Mouse (Mus musculus) lung, embryonic 14.5 days (tissue): Measurements from ENCODE around the gene Celsr1. TPM values are rescaled to one million over a fixed set of nuclear protein-coding genes. Genes with fewer than 3 reads are reported as not detected.
A peak's percentile ranks its signal among the peaks of the same experiment; 100 is the strongest.

ENCODE experiments used
- ATAC-seq: fragments of 200-750 bp; cut with Nextera tagmentation; 2 replicates; pipeline ENCODE4 v1.8.0; 2017; ENCODE audit warnings: mild to moderate bottlenecking, moderate TSS enrichment, moderate library complexity; ENCODE audit not compliant: insufficient read depth
- DNase-seq: peaks from one replicate; pipeline ENCODE4 v3.0.0-alpha.2; 2015
- H3K27ac ChIP-seq: fragments of 300-500 bp; sonication (generic); 2 replicates; pipeline ENCODE4 v1.5.1; 2014; ENCODE audit warnings: low read depth, mild to moderate bottlenecking, moderate library complexity
- H3K27me3 ChIP-seq: fragments of 300-500 bp; sonication (generic); 2 replicates; pipeline ENCODE4 v1.6.1; 2014; ENCODE audit warnings: low read length, control low read depth; ENCODE audit not compliant: insufficient read depth
- H3K36me3 ChIP-seq: fragments of 300-500 bp; sonication (generic); 2 replicates; pipeline ENCODE4 v1.6.1; 2014; ENCODE audit warnings: control low read depth; ENCODE audit not compliant: insufficient read depth
- H3K4me1 ChIP-seq: fragments of 300-500 bp; sonication (generic); 2 replicates; pipeline ENCODE4 v1.6.1; 2014; ENCODE audit warnings: antibody characterized with exemption, control low read depth; ENCODE audit not compliant: insufficient read depth
- H3K4me2 ChIP-seq: fragments of 300-500 bp; sonication (generic); 2 replicates; pipeline ENCODE4 v1.6.1; 2014; ENCODE audit warnings: mild to moderate bottlenecking
- H3K4me3 ChIP-seq: fragments of 300-500 bp; sonication (generic); 2 replicates; pipeline ENCODE4 v1.5.1; 2014; ENCODE audit warnings: low read depth, low read length
- H3K9ac ChIP-seq: fragments of 300-500 bp; sonication (generic); 2 replicates; pipeline ENCODE4 v1.6.1; 2014
- H3K9me3 ChIP-seq: fragments of 300-500 bp; sonication (generic); 2 replicates; pipeline ENCODE4 v1.6.1; 2016; ENCODE audit warnings: low read depth, low read length, control low read depth
- CTCF ChIP-seq: IDR thresholded peaks from 2 replicates; pipeline ENCODE4 v1.5.1; 2016; ENCODE audit warnings: antibody characterized with exemption, low read depth
- WGBS: fragments of 180-500 bp; shearing (Covaris S2); extraction: QIAGEN DNeasy Blood & Tissue Kit; methylation state at CpG from one replicate; pipeline ENCODE4 v1.1.7; 2014; 5-methylcytosine and 5-hydroxymethylcytosine counted together
- polyA plus RNA-seq: library from polyadenylated mRNA; unstranded; fragments of >200 nt; fragmentation: Nextera tagmentation; extraction: Ambion mirVana; gene quantifications from 2 replicates; pipeline ENCODE4 v1.2.1, GENCODE M21; 2014

Gene Celsr1
- polyA plus RNA-seq, 1 experiment from 2014 or later = 9.9 TPM

GRCm38 (mm10) chr15:85899396-85899795, 134.2 kb downstream of the Celsr1 start:
- Histone ChIP-seq H3K27me3 (no peaks in the 10 kb centered on the region), H3K4me1 (no peaks in the 10 kb centered on the region), H3K36me3 (peaks cover 70% of the 10 kb centered on the region), H3K4me3 (no peak overlapping the region), H3K27ac (no peak overlapping the region), H3K4me2 (no peak overlapping the region), H3K9ac (no peak overlapping the region), H3K9me3 (no peaks in the 10 kb centered on the region)
- ATAC-seq (no peak), DNase-seq (no peak)
- no peak for TF ChIP-seq CTCF
- WGBS = 73% methylated on average over 6 of the region's 6 CpGs

GRCm38 (mm10) chr15:85897113-85897512, 136.5 kb downstream of the Celsr1 start:
- Histone ChIP-seq H3K27me3 (no peaks in the 10 kb centered on the region), H3K4me2 (no peak overlapping the region), H3K4me1 (no peaks in the 10 kb centered on the region), H3K4me3 (no peak overlapping the region), H3K9me3 (no peaks in the 10 kb centered on the region), H3K27ac (no peak overlapping the region), H3K9ac (no peak overlapping the region), H3K36me3 (peaks cover 83% of the 10 kb centered on the region)
- DNase-seq (no peak), ATAC-seq (no peak)
- no peak for TF ChIP-seq CTCF
- 83% methylated on average over 10 of the region's 10 CpGs for WGBS

GRCm38 (mm10) chr15:85896284-85896683, 137.3 kb downstream of the Celsr1 start:
- Histone ChIP-seq H3K36me3 (peaks cover 88% of the 10 kb centered on the region), H3K4me2 (no peak overlapping the region), H3K4me3 (no peak overlapping the region), H3K27me3 (no peaks in the 10 kb centered on the region), H3K9ac (no peak overlapping the region), H3K9me3 (no peaks in the 10 kb centered on the region), H3K4me1 (no peaks in the 10 kb centered on the region), H3K27ac (no peak overlapping the region)
- ATAC-seq (peak; percentile 56), DNase-seq (peak; percentile 89)
- WGBS = 12% methylated on average over 8 of the region's 8 CpGs
- TF ChIP-seq CTCF = peak; percentile 95

GRCm38 (mm10) chr15:85893871-85894270, 139.7 kb downstream of the Celsr1 start:
- Histone ChIP-seq H3K27ac (no peak overlapping the region), H3K27me3 (no peaks in the 10 kb centered on the region), H3K4me1 (no peaks in the 10 kb centered on the region), H3K4me3 (no peak overlapping the region), H3K9ac (no peak overlapping the region), H3K4me2 (no peak overlapping the region), H3K9me3 (no peaks in the 10 kb centered on the region), H3K36me3 (peaks cover 85% of the 10 kb centered on the region)
- no peak for TF ChIP-seq CTCF
- DNase-seq (no peak), ATAC-seq (no peak)
- WGBS = 86% methylated on average over 7 of the region's 7 CpGs

- Histone ChIP-seq H3K4me1 (no peaks in the 10 kb centered on the region), H3K9ac (no peak overlapping the region), H3K27me3 (no peaks in the 10 kb centered on the region), H3K4me2 (no peak overlapping the region), H3K27ac (no peak overlapping the region), H3K9me3 (no peaks in the 10 kb centered on the region), H3K36me3 (peaks cover 83% of the 10 kb centered on the region), H3K4me3 (no peak overlapping the region)
- WGBS = 84% methylated on average over 13 of the region's 13 CpGs
- ATAC-seq = no peak
- DNase-seq = no peak
- TF ChIP-seq CTCF = no peak
These were observed 141.0 kb downstream of the Celsr1 start for GRCm38 (mm10) chr15:85892498-85893118.

DNA sequence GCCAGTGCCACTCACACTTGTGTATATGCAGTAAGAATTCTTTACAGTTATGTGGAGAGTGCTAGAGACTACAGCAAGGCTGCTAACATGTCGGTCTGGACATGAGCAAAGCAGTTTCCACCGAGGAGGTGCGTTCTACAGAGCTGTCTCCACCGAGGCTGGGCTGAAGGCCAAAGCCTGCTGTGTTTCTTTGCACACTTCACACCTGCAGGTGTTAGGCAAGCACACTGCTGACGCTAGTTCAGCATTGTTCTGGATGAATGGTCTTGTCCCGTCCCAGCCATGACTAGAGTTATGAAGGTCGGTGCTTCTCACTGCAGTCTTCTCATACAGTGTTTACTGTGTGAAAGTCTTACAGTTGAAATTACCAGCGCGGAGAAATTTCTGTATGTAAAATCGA, 141.6 kb downstream of the Celsr1 start:
- Histone ChIP-seq H3K36me3 (peaks cover 80% of the 10 kb centered on the region), H3K4me1 (no peaks in the 10 kb centered on the region), H3K27ac (no peak overlapping the region), H3K9me3 (no peaks in the 10 kb centered on the region), H3K4me3 (no peak overlapping the region), H3K4me2 (no peak overlapping the region), H3K27me3 (no peaks in the 10 kb centered on the region), H3K9ac (no peak overlapping the region)
- TF ChIP-seq CTCF = no peak
- ATAC-seq (no peak), DNase-seq (no peak)
- 81% methylated on average over 10 of the region's 10 CpGs for WGBS

DNA sequence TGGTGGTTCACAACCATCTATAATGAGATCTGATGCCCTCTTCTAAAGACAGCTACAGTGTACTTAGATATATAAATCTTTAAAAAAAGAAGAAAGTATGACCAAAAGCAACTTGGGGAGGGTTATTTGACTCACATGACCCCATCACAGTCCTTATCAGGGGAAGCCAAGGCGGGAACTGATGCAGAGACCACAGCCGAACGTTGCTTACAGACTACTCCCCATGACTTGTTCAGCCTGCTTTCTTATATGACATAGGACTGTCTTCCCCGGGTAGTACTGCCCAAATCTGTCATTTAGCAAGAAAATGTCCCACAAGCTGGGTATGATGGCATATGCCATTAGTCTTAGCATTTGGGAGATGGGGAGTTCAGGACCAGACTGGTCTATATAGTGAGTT, 144.3 kb downstream of the Celsr1 start:
- DNase-seq = no peak
- Histone ChIP-seq H3K4me1 (no peaks in the 10 kb centered on the region), H3K36me3 (peaks cover 79% of the 10 kb centered on the region), H3K27me3 (no peaks in the 10 kb centered on the region), H3K4me3 (no peak overlapping the region), H3K9ac (no peak overlapping the region), H3K4me2 (no peak overlapping the region), H3K27ac (no peak overlapping the region), H3K9me3 (no peaks in the 10 kb centered on the region)
- TF ChIP-seq CTCF = no peak
- ATAC-seq = no peak
- WGBS = 85% methylated on average over 4 of the region's 4 CpGs
